Mouse (Mus musculus): ENCODE results near the gene Ivd. TPM values are rescaled to one million over a fixed set of nuclear protein-coding genes. Genes with fewer than 3 reads are reported as not detected.

Gene Ivd
- polyA plus RNA-seq (2014; fragmentation: Nextera tagmentation; extraction: Ambion mirVana), result 48.8 and 58.0 TPM in 2 replicates

DNA sequence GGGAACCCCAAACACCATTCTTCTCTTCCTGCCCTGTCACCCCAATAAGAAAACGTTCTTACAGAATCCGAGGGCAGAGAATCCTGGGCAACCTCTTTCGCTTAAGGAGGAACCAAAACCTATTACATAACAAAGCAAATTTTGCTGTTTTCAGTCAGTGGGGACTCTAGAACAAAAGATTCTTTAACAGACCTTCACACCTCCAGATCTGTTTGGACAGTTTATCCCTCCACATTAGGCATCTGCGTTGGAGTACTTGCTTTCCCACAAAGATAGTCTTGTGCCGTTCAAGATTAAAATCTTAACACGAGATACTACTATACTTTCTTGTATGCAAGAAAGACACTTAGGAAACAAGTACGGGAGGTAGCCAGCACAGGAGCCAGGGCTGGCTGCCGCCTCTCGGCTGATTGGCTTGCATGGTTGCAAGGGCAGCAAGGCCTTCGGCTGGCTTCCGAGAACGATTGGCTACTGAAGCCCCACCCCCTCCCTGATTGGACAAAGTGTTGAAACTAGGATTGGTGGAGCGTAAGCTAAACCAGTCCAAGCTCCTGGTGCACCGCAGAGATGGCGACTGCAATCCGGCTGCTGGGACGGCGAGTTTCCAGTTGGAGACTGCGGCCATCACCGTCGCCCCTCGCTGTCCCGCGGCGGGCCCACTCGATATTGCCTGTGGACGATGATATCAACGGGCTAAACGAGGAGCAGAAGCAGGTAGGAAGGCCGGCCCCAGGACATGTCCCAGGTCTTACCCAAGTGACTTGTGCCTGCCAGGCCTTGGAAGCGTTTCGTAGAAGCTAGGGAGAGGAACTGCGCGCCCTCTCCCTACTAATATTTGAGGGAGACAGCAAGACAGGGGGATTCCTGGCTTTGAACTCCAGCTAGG lies at the start of gene Ivd:
TSS of gene Ivd (plus strand) at position 501 of the 886 bp plus-strand sequence.
- Histone ChIP-seq H3K4me1 (replicated peaks; ENCODE audit: control insufficient read depth, insufficient read depth, low read length) (no peaks in the 10 kb centered on the region; the same call in 1 of the 2 replicates), H3K4me3 (ENCODE audit: low read depth, low read length) (peak within 1 kb of the TSS; percentile 57), H3K27ac (ENCODE audit: low read depth, low read length) (no peak within 1 kb of the TSS), H3K27me3 (ENCODE audit: control insufficient read depth, insufficient read depth, low read length) (no peaks in the 10 kb centered on the region), H3K9me3 (ENCODE audit: control insufficient read depth, low read length) (no peaks in the 10 kb centered on the region), H3K36me3 (ENCODE audit: control insufficient read depth, insufficient read depth, low read length) (no peaks in the 10 kb centered on the region), H3K4me2 (ENCODE audit: low read depth, low read length, severe bottlenecking) (peak within 1 kb of the TSS; percentile 76), H3K9ac (ENCODE audit: low read length) (peak within 1 kb of the TSS; percentile 73)
- DNase-seq (ENCODE audit: low spot score) (peak; percentile 94), ATAC-seq (replicated peaks; ENCODE audit: low FRiP score) (peak; percentile 99)
- WGBS, result under 1% methylated on average over 34 of the region's 34 CpGs

DNA sequence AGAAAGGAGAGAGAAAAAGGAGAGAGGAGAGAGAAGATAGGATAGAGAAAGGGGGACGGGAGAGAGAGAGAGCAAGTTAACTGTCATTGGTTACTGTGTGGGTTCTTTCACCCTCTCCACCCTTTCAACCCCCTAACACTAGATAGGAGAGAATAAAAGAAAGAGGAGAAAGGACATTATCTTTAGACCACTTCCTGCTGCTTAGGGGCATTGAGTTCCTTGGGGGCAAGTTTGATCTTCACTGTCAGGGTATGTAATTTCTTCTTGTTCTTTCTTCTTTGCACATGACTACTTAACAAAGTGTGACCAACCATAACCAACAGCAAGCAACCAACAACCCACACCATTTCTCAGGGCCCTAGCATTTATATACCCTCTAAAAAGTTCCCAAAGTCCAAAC lies 49.0 kb upstream of the Ivd start:
- no peaks in the 10 kb centered on the region for H3K27me3 ChIP-seq (ENCODE audit: control insufficient read depth, insufficient read depth, low read length)
- DNase-seq (ENCODE audit: low spot score) (no peak), ATAC-seq (replicated peaks; ENCODE audit: low FRiP score) (no peak)
- H3K4me1 ChIP-seq (replicated peaks; ENCODE audit: control insufficient read depth, insufficient read depth, low read length), result peaks cover 7% of the 10 kb centered on the region
- no peaks in the 10 kb centered on the region for H3K9me3 ChIP-seq (ENCODE audit: control insufficient read depth, low read length)
- H3K9ac ChIP-seq (ENCODE audit: low read length), result no peak overlapping the region
- H3K27ac ChIP-seq (ENCODE audit: low read depth, low read length), result no peak overlapping the region
- no peak overlapping the region for H3K4me3 ChIP-seq (ENCODE audit: low read depth, low read length)
- H3K36me3 ChIP-seq (ENCODE audit: control insufficient read depth, insufficient read depth, low read length), result no peaks in the 10 kb centered on the region; the same call in 1 of the 2 replicates
- H3K4me2 ChIP-seq (ENCODE audit: low read depth, low read length, severe bottlenecking), result no peak overlapping the region
- WGBS, result 67% methylated on average over 1 of the region's 1 CpGs

DNA sequence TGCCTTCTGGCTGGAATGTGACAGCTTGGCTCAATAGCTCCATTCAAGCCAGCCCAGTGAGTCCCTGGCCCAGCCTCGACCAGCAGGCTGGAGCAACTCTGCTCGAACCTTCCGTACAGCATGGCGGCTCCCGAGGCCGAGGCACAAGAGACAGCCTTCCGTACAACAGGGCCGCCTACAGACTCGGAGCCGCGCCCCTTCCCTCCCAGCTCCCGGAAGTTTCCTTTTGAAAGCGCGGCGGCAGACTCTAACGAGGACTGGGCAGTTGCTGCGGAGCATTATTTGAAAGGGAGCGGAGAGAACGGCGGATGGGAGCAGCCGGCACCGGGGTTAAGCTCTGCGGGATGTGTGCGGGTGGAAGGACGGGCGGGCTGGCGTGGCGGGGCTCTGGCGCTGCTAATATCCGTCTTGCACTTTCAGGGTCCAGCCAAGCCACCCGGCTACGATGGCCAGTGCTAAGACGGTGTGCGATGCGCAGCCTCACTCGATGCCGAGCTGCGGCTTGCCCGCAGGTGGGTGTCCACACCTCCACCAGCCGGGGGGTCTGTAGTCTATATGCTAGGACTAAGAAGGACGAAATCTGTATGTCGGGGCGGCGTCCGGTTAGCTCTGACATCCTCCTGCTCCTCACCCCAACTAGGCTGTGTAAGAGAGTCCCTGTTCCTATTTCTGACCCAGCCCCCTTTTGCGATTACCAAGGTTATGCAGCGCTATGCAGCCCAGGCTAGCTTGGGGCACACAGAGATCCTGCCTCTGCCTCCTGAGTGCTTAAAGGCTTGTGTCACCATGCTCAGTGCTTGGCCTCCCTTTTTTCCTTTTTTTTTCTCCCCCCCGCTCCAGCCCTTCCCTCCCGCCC lies 47.5 kb upstream of the Ivd start, which contains the start of gene Knstrn:
TSS of gene Knstrn (plus strand) at position 23 of the 856 bp plus-strand sequence.
- peak within 1 kb of the TSS; percentile 88 for H3K9ac ChIP-seq (ENCODE audit: low read length)
- H3K4me1 ChIP-seq (replicated peaks; ENCODE audit: control insufficient read depth, insufficient read depth, low read length), result peaks cover 7% of the 10 kb centered on the region
- 1% methylated on average over 46 of the region's 49 CpGs for WGBS
- H3K9me3 ChIP-seq (ENCODE audit: control insufficient read depth, low read length), result no peaks in the 10 kb centered on the region
- peak; percentile 95 for DNase-seq (ENCODE audit: low spot score)
- H3K4me3 ChIP-seq (ENCODE audit: low read depth, low read length), result peak within 1 kb of the TSS; percentile 74
- H3K27ac ChIP-seq (ENCODE audit: low read depth, low read length), result peak within 1 kb of the TSS; percentile 59
- ATAC-seq (replicated peaks; ENCODE audit: low FRiP score), result peak; percentile 98
- peak within 1 kb of the TSS; percentile 74 for H3K4me2 ChIP-seq (ENCODE audit: low read depth, low read length, severe bottlenecking)
- H3K36me3 ChIP-seq (ENCODE audit: control insufficient read depth, insufficient read depth, low read length), result peaks cover 5% of the 10 kb centered on the region
- H3K27me3 ChIP-seq (ENCODE audit: control insufficient read depth, insufficient read depth, low read length), result no peaks in the 10 kb centered on the region

DNA sequence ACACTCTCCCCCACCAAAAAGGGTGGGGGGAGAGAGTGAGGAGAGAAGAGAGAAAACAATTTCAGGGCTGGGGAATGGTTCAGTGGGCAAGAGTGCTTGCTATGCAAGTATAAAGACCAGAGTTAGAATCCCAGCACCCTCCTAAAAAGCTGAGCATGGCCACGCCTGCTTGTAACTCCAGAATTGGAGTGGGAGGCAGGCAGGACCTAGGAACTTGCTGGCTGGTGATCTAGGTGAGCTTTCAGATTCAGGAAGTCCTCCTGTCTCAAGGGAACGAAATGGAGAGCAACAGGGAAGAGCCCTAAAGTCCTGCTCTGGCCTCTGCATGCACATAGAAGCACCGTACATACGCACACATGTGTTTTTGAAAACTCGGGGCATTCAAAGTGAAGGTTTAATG lies 39.0 kb upstream of the Ivd start:
- Histone ChIP-seq H3K36me3 (ENCODE audit: control insufficient read depth, insufficient read depth, low read length) (peaks cover 28% of the 10 kb centered on the region), H3K9me3 (ENCODE audit: control insufficient read depth, low read length) (no peaks in the 10 kb centered on the region), H3K4me3 (ENCODE audit: low read depth, low read length) (no peak overlapping the region), H3K4me2 (ENCODE audit: low read depth, low read length, severe bottlenecking) (no peak overlapping the region), H3K4me1 (replicated peaks; ENCODE audit: control insufficient read depth, insufficient read depth, low read length) (no peaks in the 10 kb centered on the region), H3K9ac (ENCODE audit: low read length) (no peak overlapping the region), H3K27me3 (ENCODE audit: control insufficient read depth, insufficient read depth, low read length) (no peaks in the 10 kb centered on the region), H3K27ac (ENCODE audit: low read depth, low read length) (no peak overlapping the region)
- no peak for ATAC-seq (replicated peaks; ENCODE audit: low FRiP score)
- 93% methylated on average over 5 of the region's 5 CpGs for WGBS
- DNase-seq (ENCODE audit: low spot score), result no peak

DNA sequence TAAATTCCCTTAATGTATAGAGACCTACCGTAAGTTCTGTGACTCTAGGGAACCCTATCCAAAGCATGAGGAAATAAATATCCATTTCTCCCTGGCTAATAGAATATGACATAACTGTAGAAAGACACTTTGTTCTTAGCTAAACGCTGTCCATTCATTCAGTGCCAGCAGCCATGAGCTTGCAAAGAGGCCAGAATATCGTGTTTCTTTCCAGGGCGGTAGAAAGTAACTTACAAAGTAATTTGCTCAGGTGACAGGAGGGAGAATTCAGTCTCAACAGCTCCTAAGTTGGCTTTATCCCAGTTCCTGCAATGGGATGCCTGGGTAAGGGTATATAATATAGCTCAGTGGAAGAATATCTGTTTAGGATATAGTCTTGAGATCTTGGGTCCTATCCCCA lies 37.4 kb upstream of the Ivd start:
- Histone ChIP-seq H3K9ac (ENCODE audit: low read length) (no peak overlapping the region), H3K4me1 (replicated peaks; ENCODE audit: control insufficient read depth, insufficient read depth, low read length) (no peaks in the 10 kb centered on the region), H3K9me3 (ENCODE audit: control insufficient read depth, low read length) (no peaks in the 10 kb centered on the region), H3K27ac (ENCODE audit: low read depth, low read length) (no peak overlapping the region), H3K4me2 (ENCODE audit: low read depth, low read length, severe bottlenecking) (no peak overlapping the region), H3K4me3 (ENCODE audit: low read depth, low read length) (no peak overlapping the region), H3K27me3 (ENCODE audit: control insufficient read depth, insufficient read depth, low read length) (no peaks in the 10 kb centered on the region), H3K36me3 (ENCODE audit: control insufficient read depth, insufficient read depth, low read length) (peaks cover 22% of the 10 kb centered on the region)
- ATAC-seq (replicated peaks; ENCODE audit: low FRiP score), result no peak
- 97% methylated on average over 4 of the region's 4 CpGs for WGBS
- DNase-seq (ENCODE audit: low spot score), result no peak

DNA sequence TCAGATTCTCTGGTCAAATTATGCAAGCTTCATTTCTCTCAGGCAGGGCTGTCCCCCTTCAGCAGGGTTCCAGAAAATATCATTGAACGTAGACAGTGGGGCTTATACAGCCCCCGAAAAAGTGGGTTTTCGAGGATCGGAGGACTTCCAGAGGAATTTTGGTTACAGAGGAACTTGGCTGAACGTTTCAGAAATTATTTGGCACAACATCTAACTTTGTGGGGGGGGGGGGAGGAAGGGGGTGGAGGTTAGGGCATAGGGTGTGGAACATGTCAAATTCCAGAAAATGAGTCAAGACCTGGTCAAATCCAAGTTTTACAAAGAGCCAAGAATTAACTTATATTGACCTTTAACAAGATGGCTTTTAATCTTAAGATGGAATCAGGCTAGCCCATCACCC lies 32.7 kb upstream of the Ivd start:
- Histone ChIP-seq H3K27ac (ENCODE audit: low read depth, low read length) (no peak overlapping the region), H3K4me3 (ENCODE audit: low read depth, low read length) (no peak overlapping the region), H3K9me3 (ENCODE audit: control insufficient read depth, low read length) (no peaks in the 10 kb centered on the region), H3K4me1 (replicated peaks; ENCODE audit: control insufficient read depth, insufficient read depth, low read length) (no peaks in the 10 kb centered on the region), H3K36me3 (ENCODE audit: control insufficient read depth, insufficient read depth, low read length) (peaks cover 18% of the 10 kb centered on the region), H3K4me2 (ENCODE audit: low read depth, low read length, severe bottlenecking) (no peak overlapping the region), H3K9ac (ENCODE audit: low read length) (no peak overlapping the region), H3K27me3 (ENCODE audit: control insufficient read depth, insufficient read depth, low read length) (no peaks in the 10 kb centered on the region)
- DNase-seq (ENCODE audit: low spot score), result no peak
- ATAC-seq (replicated peaks; ENCODE audit: low FRiP score), result no peak
- 97% methylated on average over 5 of the region's 5 CpGs for WGBS

DNA sequence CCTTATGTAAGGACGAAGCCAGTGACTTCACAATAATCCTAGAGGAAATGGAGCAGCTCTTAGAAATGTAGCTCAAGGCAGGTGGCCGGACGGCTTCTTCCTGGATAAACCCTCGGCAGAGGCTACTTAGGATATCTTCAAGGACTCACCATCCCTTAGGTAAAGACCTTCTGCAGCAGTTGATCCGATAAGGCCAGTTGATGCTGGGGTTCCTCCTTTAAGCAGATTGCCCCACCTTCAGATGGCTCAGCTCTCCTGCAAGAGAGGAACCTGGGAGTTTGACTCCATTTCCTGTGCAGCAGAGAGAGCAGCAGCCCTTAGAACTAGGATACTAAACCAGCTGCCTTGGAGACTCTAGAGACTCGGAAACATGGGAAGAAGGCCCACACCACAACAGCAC lies 27.7 kb upstream of the Ivd start:
- no peaks in the 10 kb centered on the region for H3K9me3 ChIP-seq (ENCODE audit: control insufficient read depth, low read length)
- 89% methylated on average over 6 of the region's 6 CpGs for WGBS
- H3K27me3 ChIP-seq (ENCODE audit: control insufficient read depth, insufficient read depth, low read length), result no peaks in the 10 kb centered on the region
- no peak for ATAC-seq (replicated peaks; ENCODE audit: low FRiP score)
- no peak overlapping the region for H3K9ac ChIP-seq (ENCODE audit: low read length)
- H3K27ac ChIP-seq (ENCODE audit: low read depth, low read length), result no peak overlapping the region
- no peaks in the 10 kb centered on the region; the same call in 1 of the 2 replicates for H3K36me3 ChIP-seq (ENCODE audit: control insufficient read depth, insufficient read depth, low read length)
- no peak overlapping the region for H3K4me3 ChIP-seq (ENCODE audit: low read depth, low read length)
- H3K4me2 ChIP-seq (ENCODE audit: low read depth, low read length, severe bottlenecking), result no peak overlapping the region
- no peaks in the 10 kb centered on the region for H3K4me1 ChIP-seq (replicated peaks; ENCODE audit: control insufficient read depth, insufficient read depth, low read length)
- no peak for DNase-seq (ENCODE audit: low spot score)

DNA sequence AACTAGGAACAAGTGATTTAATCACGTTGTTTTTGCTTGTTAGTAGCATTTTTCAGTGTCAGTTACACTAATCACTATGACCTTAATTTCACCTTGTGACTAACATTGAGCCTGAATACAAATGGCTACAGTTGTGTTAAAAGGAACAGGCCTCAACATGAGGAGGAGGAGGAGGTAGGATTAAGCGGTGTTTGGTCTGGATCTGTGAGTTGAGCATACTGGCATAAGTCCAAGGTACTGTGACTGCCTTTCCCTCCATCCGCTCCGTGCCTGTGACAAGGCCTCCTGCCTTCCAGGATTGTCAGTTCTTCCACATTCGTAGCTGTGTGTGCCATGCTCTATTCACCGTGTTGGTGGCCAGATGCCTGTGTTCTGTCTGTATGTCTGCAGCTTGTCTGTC lies 26.6 kb upstream of the Ivd start:
- no peaks in the 10 kb centered on the region for H3K27me3 ChIP-seq (ENCODE audit: control insufficient read depth, insufficient read depth, low read length)
- no peaks in the 10 kb centered on the region for H3K4me1 ChIP-seq (replicated peaks; ENCODE audit: control insufficient read depth, insufficient read depth, low read length)
- no peak overlapping the region for H3K9ac ChIP-seq (ENCODE audit: low read length)
- H3K4me2 ChIP-seq (ENCODE audit: low read depth, low read length, severe bottlenecking), result no peak overlapping the region
- H3K9me3 ChIP-seq (ENCODE audit: control insufficient read depth, low read length), result no peaks in the 10 kb centered on the region
- no peaks in the 10 kb centered on the region; the same call in 1 of the 2 replicates for H3K36me3 ChIP-seq (ENCODE audit: control insufficient read depth, insufficient read depth, low read length)
- H3K27ac ChIP-seq (ENCODE audit: low read depth, low read length), result no peak overlapping the region
- H3K4me3 ChIP-seq (ENCODE audit: low read depth, low read length), result no peak overlapping the region
- ATAC-seq (replicated peaks; ENCODE audit: low FRiP score), result no peak
- 91% methylated on average over 6 of the region's 6 CpGs for WGBS
- no peak for DNase-seq (ENCODE audit: low spot score)
